Mouse (Mus musculus) myocyte (in vitro differentiated cells): ENCODE data around the gene Fgf18.

Experiments used
- CEBPB ChIP-seq: IDR thresholded peaks from 2 replicates; pipeline ENCODE4 v1.6.1; 2011; ENCODE audit warnings: mild to moderate bottlenecking, moderate library complexity; ENCODE audit not compliant: poor library complexity, insufficient read depth, severe bottlenecking
- E2F4 ChIP-seq: IDR thresholded peaks from one replicate; pipeline ENCODE4 v1.6.1; 2011; ENCODE audit warnings: mild to moderate bottlenecking, control low read depth, moderate library complexity; ENCODE audit not compliant: insufficient read depth
- MAX ChIP-seq: IDR thresholded peaks from one replicate; pipeline ENCODE4 v1.6.1; 2011; ENCODE audit warnings: low read depth, mild to moderate bottlenecking, control low read depth
- MYOD1 ChIP-seq, 3 experiments: IDR thresholded peaks; one replicate each; pipeline ENCODE4 v1.6.1; 2011; ENCODE audit warnings: control low read depth in 2 of 3, low read depth in 2 of 3, mild to moderate bottlenecking in 2 of 3, moderate library complexity in 1 of 3; ENCODE audit not compliant: insufficient read length in 2 of 3, control insufficient read depth in 1 of 3
- MYOG ChIP-seq, 3 experiments: IDR thresholded peaks; one replicate each; pipeline ENCODE4 v1.6.1; 2011; ENCODE audit warnings: control low read depth in 2 of 3, low read depth in 2 of 3, mild to moderate bottlenecking in 2 of 3; ENCODE audit not compliant: insufficient read length in 2 of 3, control insufficient read depth in 1 of 3, insufficient read depth in 1 of 3
- POLR2A ChIP-seq: IDR thresholded peaks from one replicate; pipeline ENCODE4 v1.6.1; 2011; ENCODE audit warnings: low read depth, mild to moderate bottlenecking, control low read depth, moderate library complexity; ENCODE audit not compliant: insufficient read length
- POLR2AphosphoS2 ChIP-seq: IDR thresholded peaks from one replicate; pipeline ENCODE4 v1.6.1; 2011; ENCODE audit warnings: low read depth, control low read depth; ENCODE audit not compliant: insufficient read length
- REST ChIP-seq: IDR thresholded peaks from one replicate; pipeline ENCODE4 v1.6.1; 2011; ENCODE audit warnings: mild to moderate bottlenecking, control low read depth, moderate library complexity; ENCODE audit not compliant: insufficient read depth, insufficient read length
- SRF ChIP-seq: IDR thresholded peaks from one replicate; pipeline ENCODE4 v1.6.1; 2011; ENCODE audit warnings: low read depth; ENCODE audit not compliant: control insufficient read depth, insufficient read length
- TCF12 ChIP-seq: IDR thresholded peaks from one replicate; pipeline ENCODE4 v1.6.1; 2011; ENCODE audit warnings: mild to moderate bottlenecking, control low read depth; ENCODE audit not compliant: poor library complexity, insufficient read depth, severe bottlenecking
- TCF3 ChIP-seq: IDR thresholded peaks from one replicate; pipeline ENCODE4 v1.6.1; 2011; ENCODE audit warnings: low read depth, control low read depth; ENCODE audit not compliant: insufficient read length
- USF1 ChIP-seq: IDR thresholded peaks from one replicate; pipeline ENCODE4 v1.6.1; 2011; ENCODE audit warnings: low read depth, mild to moderate bottlenecking, control low read depth, moderate library complexity

- TF ChIP-seq POLR2A (no peak), REST (no peak), MYOG (IDR thresholded peaks at IDR 0.05; ENCODE audit: control insufficient read depth in 1 of 3, insufficient read depth in 1 of 3, insufficient read length in 2 of 3, low read depth in 2 of 3) (no peak), SRF (no peak), USF1 (no peak), MAX (no peak), E2F4 (no peak), CEBPB (no peak), POLR2AphosphoS2 (no peak), TCF12 (no peak), MYOD1 (IDR thresholded peaks at IDR 0.05; ENCODE audit: control insufficient read depth in 1 of 3, insufficient read length in 2 of 3, low read depth in 2 of 3) (no peak), TCF3 (no peak)
These were observed 72.7 kb downstream of the Fgf18 start for GRCm38 (mm10) chr11:33074541-33074940.
